Comparison of ENCODE assay signal across 7 mouse cellular contexts in genomic region chr10:123076245-123077023, GRCm38 (mm10). TPM values are rescaled to one million over a fixed set of nuclear protein-coding genes. Genes with fewer than 3 reads are reported as not detected.
DNase-seq lines count a peak whose midpoint lies in the region; ATAC-seq lines count a peak whose summit lies in the region.

Gene Mon2, minus strand, starts transcription at chr10:123076505.

- no peaks in the 10 kb centered on the region for H3K27me3 ChIP-seq in embryonic facial prominence, embryonic 11.5 days (ENCODE audit: control insufficient read depth, insufficient read depth, low read length)
- H3K27me3 ChIP-seq in limb, embryonic 11.5 days (ENCODE audit: control insufficient read depth, insufficient read depth, low read length) = no peaks in the 10 kb centered on the region
- no peaks in the 10 kb centered on the region for H3K27me3 ChIP-seq in midbrain, embryonic 14.5 days (ENCODE audit: control insufficient read depth, insufficient read depth, low read length)

- H3K9me3 ChIP-seq in embryonic facial prominence, embryonic 11.5 days (replicated peaks; ENCODE audit: control insufficient read depth, low read length) = no peaks in the 10 kb centered on the region
- H3K9me3 ChIP-seq in limb, embryonic 11.5 days (ENCODE audit: control insufficient read depth, low read length) = no peaks in the 10 kb centered on the region
- no peaks in the 10 kb centered on the region for H3K9me3 ChIP-seq in midbrain, embryonic 14.5 days (ENCODE audit: control insufficient read depth, low read length)

- H3K9ac ChIP-seq in embryonic facial prominence, embryonic 11.5 days (replicated peaks; ENCODE audit: low read length) = peak within 1 kb of the TSS; percentile 86
- H3K9ac ChIP-seq in limb, embryonic 11.5 days (ENCODE audit: low read length) = peak within 1 kb of the TSS; percentile 85
- peak within 1 kb of the TSS; percentile 88 for H3K9ac ChIP-seq in midbrain, embryonic 14.5 days (replicated peaks; ENCODE audit: low read length)

- no peaks in the 10 kb centered on the region for H3K4me1 ChIP-seq in embryonic facial prominence, embryonic 11.5 days (ENCODE audit: control insufficient read depth, insufficient read depth, low read length)
- no peaks in the 10 kb centered on the region for H3K4me1 ChIP-seq in limb, embryonic 11.5 days (ENCODE audit: control insufficient read depth, insufficient read depth, low read length)
- peaks cover 13% of the 10 kb centered on the region for H3K4me1 ChIP-seq in midbrain, embryonic 14.5 days (ENCODE audit: control insufficient read depth, insufficient read depth, low read length)

- H3K27ac ChIP-seq in embryonic facial prominence, embryonic 11.5 days (replicated peaks; ENCODE audit: low read depth, low read length) = no peak within 1 kb of the TSS
- H3K27ac ChIP-seq in limb, embryonic 11.5 days (replicated peaks; ENCODE audit: low read depth, low read length) = peak within 1 kb of the TSS; percentile 44; the same call in 1 of the 2 replicates
- H3K27ac ChIP-seq in midbrain, embryonic 14.5 days (replicated peaks; ENCODE audit: low read depth, low read length) = peak within 1 kb of the TSS; percentile 84

- DNase-seq in adrenal gland, postnatal 14 days = peak; percentile 99
- peak; percentile 98 for DNase-seq in embryonic facial prominence, embryonic 11.5 days (ENCODE audit: low spot score)
- DNase-seq in heart, adult 11 months = peak; percentile 100
- DNase-seq in kidney, adult 18-20 months = peak; percentile 97
- DNase-seq in limb, embryonic 11.5 days (ENCODE audit: low spot score) = peak; percentile 96
- peak; percentile 100 for DNase-seq in midbrain, embryonic 14.5 days
- peak; percentile 94 to 97 for DNase-seq in spleen, adult 18-20 months

- under 1% methylated on average over 47 of the region's 58 CpGs for WGBS in embryonic facial prominence, embryonic 11.5 days
- under 1% methylated on average over 54 of the region's 58 CpGs for WGBS in limb, embryonic 11.5 days
- WGBS in midbrain, embryonic 14.5 days = under 1% methylated on average over 58 of the region's 58 CpGs

- ATAC-seq in embryonic facial prominence, embryonic 11.5 days (replicated peaks; ENCODE audit: insufficient number of reproducible peaks, low FRiP score, low TSS enrichment, low read depth) = peak; percentile 98
- ATAC-seq in limb, embryonic 11.5 days (ENCODE audit: insufficient number of reproducible peaks, low FRiP score, low TSS enrichment, low read depth) = peak; percentile 99
- peak; percentile 100 for ATAC-seq in midbrain, embryonic 14.5 days (ENCODE audit: low FRiP score, low TSS enrichment)

- H3K36me3 ChIP-seq in embryonic facial prominence, embryonic 11.5 days (replicated peaks; ENCODE audit: control insufficient read depth, insufficient read depth, low read depth, low read length) = no peaks in the 10 kb centered on the region
- H3K36me3 ChIP-seq in limb, embryonic 11.5 days (ENCODE audit: control insufficient read depth, insufficient read depth, low read length) = no peaks in the 10 kb centered on the region
- peaks cover 11% of the 10 kb centered on the region for H3K36me3 ChIP-seq in midbrain, embryonic 14.5 days (ENCODE audit: control insufficient read depth, insufficient read depth, low read length)

- peak within 1 kb of the TSS; percentile 97 for H3K4me3 ChIP-seq in embryonic facial prominence, embryonic 11.5 days (ENCODE audit: low read depth, low read length)
- H3K4me3 ChIP-seq in limb, embryonic 11.5 days (ENCODE audit: low read depth, low read length) = peak within 1 kb of the TSS; percentile 89
- peak within 1 kb of the TSS; percentile 86 for H3K4me3 ChIP-seq in midbrain, embryonic 14.5 days (replicated peaks; ENCODE audit: low read depth, low read length)

- peak within 1 kb of the TSS; percentile 70 for H3K4me2 ChIP-seq in embryonic facial prominence, embryonic 11.5 days (ENCODE audit: low read depth, low read length)
- peak within 1 kb of the TSS; percentile 64 for H3K4me2 ChIP-seq in limb, embryonic 11.5 days (ENCODE audit: low read depth, severe bottlenecking)
- H3K4me2 ChIP-seq in midbrain, embryonic 14.5 days (ENCODE audit: low read length) = peak within 1 kb of the TSS; percentile 72

RNA-seq across cellular contexts. Expression of gene Mon2, which starts in this region (rescaled TPM):
- total RNA-seq in adrenal gland, postnatal 14 days (2021) = 71.8 and 85.9 TPM in 2 replicates
- polyA plus RNA-seq in embryonic facial prominence, embryonic 11.5 days (2014; fragmentation: Nextera tagmentation; extraction: Ambion mirVana) = 24.8 and 28.6 TPM in 2 replicates
- polyA plus RNA-seq in limb, embryonic 11.5 days (2014; fragmentation: Nextera tagmentation; extraction: Ambion mirVana) = 27.4 and 28.5 TPM in 2 replicates
- polyA plus RNA-seq in midbrain, embryonic 14.5 days (2014; fragmentation: Nextera tagmentation; extraction: Ambion mirVana) = 35.1 and 39.4 TPM in 2 replicates
